Mouse (Mus musculus) brain, adult 2 months (tissue): ENCODE measurements around the gene Cmtm3.
A peak's percentile ranks its signal among the peaks of the same experiment; 100 is the strongest.
"Not testable (repeated sequence)": the region's sequence is repeated elsewhere in the genome, so short reads cannot be mapped to it uniquely, and the experiment has no call there.

Experiments
- DNase-seq: peaks from one replicate; pipeline ENCODE4 v3.0.0; 2011; ENCODE audit warnings: low read depth, low spot score

The Cmtm3 gene

GRCm38 (mm10) chr8:104339229-104339982 lies at the start of gene Cmtm3:
Gene Cmtm3, plus strand, starts transcription at chr8:104339410.
- DNase-seq = no peak

GRCm38 (mm10) chr8:104293081-104293480 lies 46.1 kb upstream of the Cmtm3 start, which contains the start of gene Cmtm2a:
Gene Cmtm2a, minus strand, starts transcription at chr8:104293181.
- not testable (repeated sequence) for DNase-seq

GRCm38 (mm10) chr8:104294396-104294795 lies 44.8 kb upstream of the Cmtm3 start:
- no peak for DNase-seq

- DNase-seq = not testable (repeated sequence)
Measured at GRCm38 (mm10) chr8:104301577-104301976, 37.6 kb upstream of the Cmtm3 start.

GRCm38 (mm10) chr8:104302536-104302935 lies 36.7 kb upstream of the Cmtm3 start:
- DNase-seq = not testable (repeated sequence)

- DNase-seq = no peak
Measured at GRCm38 (mm10) chr8:104304962-104305361, 34.2 kb upstream of the Cmtm3 start.

GRCm38 (mm10) chr8:104308341-104308740 lies 30.9 kb upstream of the Cmtm3 start:
- not testable (repeated sequence) for DNase-seq

GRCm38 (mm10) chr8:104309441-104310155 lies 29.6 kb upstream of the Cmtm3 start, which contains the start of the genes Gm45711 and Cmtm1:
Gene Gm45711, minus strand, starts transcription at chr8:104310081.
Gene Cmtm1, minus strand, starts transcription at chr8:104310145.
- DNase-seq = peak; percentile 20

- not testable (repeated sequence) for DNase-seq
Measured at GRCm38 (mm10) chr8:104312023-104312422, 27.2 kb upstream of the Cmtm3 start.

- DNase-seq = peak; percentile 25
Measured at GRCm38 (mm10) chr8:104313311-104313710, 25.9 kb upstream of the Cmtm3 start.

- DNase-seq = not testable (repeated sequence)
Measured at GRCm38 (mm10) chr8:104321267-104321666, 17.9 kb upstream of the Cmtm3 start, which contains the start of gene Gm11020. Gene Gm11020, plus strand, starts transcription at chr8:104321567.

- DNase-seq = not testable (repeated sequence)
Measured at GRCm38 (mm10) chr8:104321930-104322329, 17.3 kb upstream of the Cmtm3 start, which contains the start of gene Cmtm2b. Gene Cmtm2b, plus strand, starts transcription at chr8:104322230.

- DNase-seq = no peak
Measured at GRCm38 (mm10) chr8:104332665-104333631, 6.3 kb upstream of the Cmtm3 start.

- no peak for DNase-seq
Measured at GRCm38 (mm10) chr8:104333786-104334185, 5.4 kb upstream of the Cmtm3 start.

GRCm38 (mm10) chr8:104334196-104334595 lies 5.0 kb upstream of the Cmtm3 start:
- no peak for DNase-seq

GRCm38 (mm10) chr8:104336806-104337205 lies 2.4 kb upstream of the Cmtm3 start:
- DNase-seq = no peak

GRCm38 (mm10) chr8:104337890-104338289 lies 1.3 kb upstream of the Cmtm3 start:
- DNase-seq = no peak

- no peak for DNase-seq
Measured at GRCm38 (mm10) chr8:104339983-104340232, 698 bp downstream of the Cmtm3 start.

GRCm38 (mm10) chr8:104340233-104341105 lies 1.3 kb downstream of the Cmtm3 start:
- peak; percentile 59 for DNase-seq

GRCm38 (mm10) chr8:104341106-104341561 lies 1.9 kb downstream of the Cmtm3 start:
- DNase-seq = peak; percentile 62
